Mouse (Mus musculus) hindbrain, postnatal 0 days (tissue): ENCODE results near the gene Plcb4. TPM values are rescaled to one million over a fixed set of nuclear protein-coding genes. Genes with fewer than 3 reads are reported as not detected.

ENCODE experiments used
- ATAC-seq: fragments of 200-750 bp; cut with Nextera tagmentation; 2 replicates; pipeline ENCODE4 v1.8.0; 2017; ENCODE audit warnings: mild to moderate bottlenecking, moderate TSS enrichment, moderate library complexity
- DNase-seq: peaks from one replicate; pipeline ENCODE4 v3.0.0-alpha.2; 2015; ENCODE audit warnings: low spot score
- H3K27ac ChIP-seq: fragments of 300-500 bp; sonication (generic); 2 replicates; pipeline ENCODE4 v1.5.1; 2014; ENCODE audit warnings: mild to moderate bottlenecking
- H3K27me3 ChIP-seq: fragments of 300-500 bp; sonication (generic); 2 replicates; pipeline ENCODE4 v1.6.1; 2014; ENCODE audit warnings: low read length, mixed read lengths; ENCODE audit not compliant: insufficient read depth
- H3K36me3 ChIP-seq: fragments of 300-500 bp; sonication (generic); 2 replicates; pipeline ENCODE4 v1.6.1; 2014; ENCODE audit warnings: low read length, mixed read lengths; ENCODE audit not compliant: insufficient read depth
- H3K4me1 ChIP-seq: fragments of 300-500 bp; sonication (generic); 2 replicates; pipeline ENCODE4 v1.6.1; 2014; ENCODE audit warnings: antibody characterized with exemption, low read length, mixed read lengths; ENCODE audit not compliant: insufficient read depth
- H3K4me2 ChIP-seq: fragments of 300-500 bp; sonication (generic); 2 replicates; pipeline ENCODE4 v1.6.1; 2014; ENCODE audit warnings: low read depth, mild to moderate bottlenecking, low read length, moderate library complexity, mixed read lengths
- H3K4me3 ChIP-seq: fragments of 300-500 bp; sonication (generic); 2 replicates; pipeline ENCODE4 v1.5.1; 2014; ENCODE audit warnings: low read length
- H3K9ac ChIP-seq: fragments of 300-500 bp; sonication (generic); replicated peaks from 2 replicates; pipeline ENCODE4 v1.6.1; 2014; ENCODE audit warnings: mild to moderate bottlenecking, low read length, moderate library complexity, mixed read lengths
- H3K9me3 ChIP-seq: fragments of 300-500 bp; sonication (generic); 2 replicates; pipeline ENCODE4 v1.6.1; 2016; ENCODE audit warnings: low read length, mixed read lengths
- CTCF ChIP-seq: IDR thresholded peaks from 2 replicates; pipeline ENCODE4 v1.5.1; 2016; ENCODE audit warnings: antibody characterized with exemption, control low read depth, low read depth
- whole genome bisulfite sequencing: fragments of 180-500 bp; shearing (Covaris S2); extraction: QIAGEN DNeasy Blood & Tissue Kit; methylation state at CpG from one replicate; pipeline ENCODE4 v1.1.7; 2014; 5-methylcytosine and 5-hydroxymethylcytosine counted together
- polyA plus RNA-seq: library from polyadenylated mRNA; unstranded; fragments of >200 nt; fragmentation: Nextera tagmentation; extraction: Ambion mirVana; gene quantifications from 2 replicates; pipeline ENCODE4 v1.2.1, GENCODE M21; 2015
- total RNA-seq: library from RNA; depleted of rRNA; stranded (reverse); fragments of >200 nt; gene quantifications from 2 replicates; pipeline ENCODE4 v1.2.3, GENCODE M21; 2014

Plcb4 gene
- total and polyA plus RNA-seq, 2 experiments from 2014 or later: 43.0 to 46.9 TPM

GRCm38 (mm10) chr2:135652040-135652439, 6.8 kb upstream of the Plcb4 start:
- Histone ChIP-seq H3K36me3 (no peaks in the 10 kb centered on the region), H3K4me3 (no peak overlapping the region), H3K9me3 (no peaks in the 10 kb centered on the region), H3K9ac (no peak overlapping the region), H3K27me3 (no peaks in the 10 kb centered on the region), H3K27ac (no peak overlapping the region), H3K4me1 (no peaks in the 10 kb centered on the region), H3K4me2 (no peak overlapping the region)
- DNase-seq: no peak
- WGBS: 85% methylated on average over 6 of the region's 6 CpGs
- no peak for ATAC-seq
- no peak for TF ChIP-seq CTCF

GRCm38 (mm10) chr2:135652451-135652850, 6.4 kb upstream of the Plcb4 start:
- 87% methylated on average over 4 of the region's 4 CpGs for WGBS
- Histone ChIP-seq H3K27me3 (no peaks in the 10 kb centered on the region), H3K27ac (no peak overlapping the region)

GRCm38 (mm10) chr2:135655948-135656347, 2.9 kb upstream of the Plcb4 start:
- no peaks in the 10 kb centered on the region for H3K27me3 ChIP-seq
- no peak for ATAC-seq
- no peaks in the 10 kb centered on the region for H3K36me3 ChIP-seq
- H3K4me3 ChIP-seq: no peak overlapping the region
- TF ChIP-seq CTCF: no peak
- no peak overlapping the region for H3K4me2 ChIP-seq
- no peaks in the 10 kb centered on the region for H3K9me3 ChIP-seq
- 91% methylated on average over 1 of the region's 1 CpGs for WGBS
- H3K9ac ChIP-seq: no peak overlapping the region
- H3K27ac ChIP-seq: no peak overlapping the region
- H3K4me1 ChIP-seq: no peaks in the 10 kb centered on the region
- DNase-seq: no peak

More at GRCm38 (mm10) chr2:135652451-135652850, 6.4 kb upstream of the Plcb4 start:
- no peak overlapping the region for H3K4me2 ChIP-seq
- H3K4me1 ChIP-seq: no peaks in the 10 kb centered on the region
- no peak overlapping the region for H3K4me3 ChIP-seq
- no peak for DNase-seq
- H3K36me3 ChIP-seq: no peaks in the 10 kb centered on the region
- H3K9me3 ChIP-seq: no peaks in the 10 kb centered on the region
- H3K9ac ChIP-seq: no peak overlapping the region
- no peak for ATAC-seq
- TF ChIP-seq CTCF: no peak

GRCm38 (mm10) chr2:135656586-135656985, 2.2 kb upstream of the Plcb4 start:
- no peak overlapping the region for H3K27ac ChIP-seq
- 79% methylated on average over 6 of the region's 6 CpGs for WGBS

GRCm38 (mm10) chr2:135659391-135660180, 775 bp downstream of the Plcb4 start:
- H3K27me3 ChIP-seq: no peaks in the 10 kb centered on the region

More at GRCm38 (mm10) chr2:135656586-135656985, 2.2 kb upstream of the Plcb4 start:
- no peaks in the 10 kb centered on the region for H3K36me3 ChIP-seq
- H3K4me2 ChIP-seq: no peak overlapping the region
- H3K27me3 ChIP-seq: no peaks in the 10 kb centered on the region
- no peaks in the 10 kb centered on the region for H3K4me1 ChIP-seq
- TF ChIP-seq CTCF: no peak
- DNase-seq: no peak
- no peak for ATAC-seq
- no peak overlapping the region for H3K9ac ChIP-seq
- no peak overlapping the region for H3K4me3 ChIP-seq
- no peaks in the 10 kb centered on the region for H3K9me3 ChIP-seq

GRCm38 (mm10) chr2:135660816-135661215, 2.0 kb downstream of the Plcb4 start:
- 61% methylated on average over 4 of the region's 4 CpGs for WGBS

More at GRCm38 (mm10) chr2:135659391-135660180, 775 bp downstream of the Plcb4 start:
- DNase-seq: peak; percentile 71
- ATAC-seq: peak; percentile 78
- Histone ChIP-seq H3K4me1 (no peaks in the 10 kb centered on the region), H3K4me2 (peak overlapping the region; percentile 76), H3K36me3 (no peaks in the 10 kb centered on the region), H3K27ac (peak overlapping the region; percentile 98), H3K9ac (peak overlapping the region; percentile 93), H3K9me3 (no peaks in the 10 kb centered on the region), H3K4me3 (peak overlapping the region; percentile 84)
- WGBS: 1% methylated on average over 54 of the region's 97 CpGs
- no peak for TF ChIP-seq CTCF

GRCm38 (mm10) chr2:135663785-135664184, 5.0 kb downstream of the Plcb4 start:
- Histone ChIP-seq H3K9me3 (no peaks in the 10 kb centered on the region), H3K36me3 (no peaks in the 10 kb centered on the region), H3K9ac (no peak overlapping the region), H3K27me3 (no peaks in the 10 kb centered on the region), H3K4me2 (no peak overlapping the region), H3K4me3 (no peak overlapping the region), H3K4me1 (no peaks in the 10 kb centered on the region), H3K27ac (no peak overlapping the region)
- ATAC-seq: no peak
- TF ChIP-seq CTCF: no peak
- 84% methylated on average over 1 of the region's 1 CpGs for WGBS
- no peak for DNase-seq

More at GRCm38 (mm10) chr2:135660816-135661215, 2.0 kb downstream of the Plcb4 start:
- Histone ChIP-seq H3K9me3 (no peaks in the 10 kb centered on the region), H3K9ac (no peak overlapping the region), H3K4me1 (no peaks in the 10 kb centered on the region), H3K4me2 (peak overlapping the region; percentile 76), H3K27me3 (no peaks in the 10 kb centered on the region), H3K4me3 (peak overlapping the region; percentile 84; the same call in 1 of the 2 replicates), H3K36me3 (no peaks in the 10 kb centered on the region), H3K27ac (no peak overlapping the region)
- no peak for ATAC-seq
- no peak for TF ChIP-seq CTCF
- DNase-seq: no peak
